Mouse (Mus musculus) liver, embryonic 16.5 days (tissue): Measurements from ENCODE around the gene Rtbdn. TPM values are rescaled to one million over a fixed set of nuclear protein-coding genes. Genes with fewer than 3 reads are reported as not detected.

ENCODE experiments used
- ATAC-seq: fragments of 200-750 bp; cut with Nextera tagmentation; 2 replicates; pipeline ENCODE4 v1.8.0; 2017; ENCODE audit warnings: low read depth, mild to moderate bottlenecking, moderate number of reproducible peaks, moderate library complexity
- H3K27ac ChIP-seq: fragments of 300-500 bp; sonication (generic); 2 replicates; pipeline ENCODE4 v1.5.1; 2014; ENCODE audit warnings: mild to moderate bottlenecking, low read length
- H3K27me3 ChIP-seq: fragments of 300-500 bp; sonication (generic); 2 replicates; pipeline ENCODE4 v1.6.1; 2014; ENCODE audit warnings: low read depth, low read length, mixed read lengths; ENCODE audit not compliant: control insufficient read depth, insufficient read depth
- H3K36me3 ChIP-seq: fragments of 300-500 bp; sonication (generic); 2 replicates; pipeline ENCODE4 v1.6.1; 2014; ENCODE audit warnings: mild to moderate bottlenecking; ENCODE audit not compliant: control insufficient read depth, insufficient read depth
- H3K4me1 ChIP-seq: fragments of 300-500 bp; sonication (generic); 2 replicates; pipeline ENCODE4 v1.6.1; 2014; ENCODE audit warnings: low read depth, low read length, mixed read lengths; ENCODE audit not compliant: control insufficient read depth
- H3K4me2 ChIP-seq: fragments of 300-500 bp; sonication (generic); 2 replicates; pipeline ENCODE4 v1.6.1; 2014; ENCODE audit warnings: low read depth, low read length, mixed read lengths
- H3K4me3 ChIP-seq: fragments of 300-500 bp; sonication (generic); 2 replicates; pipeline ENCODE4 v1.5.1; 2014; ENCODE audit warnings: low read depth, mild to moderate bottlenecking, low read length
- H3K9ac ChIP-seq: fragments of 300-500 bp; sonication (generic); 2 replicates; pipeline ENCODE4 v1.6.1; 2014; ENCODE audit warnings: low read depth, low read length
- H3K9me3 ChIP-seq: fragments of 300-500 bp; sonication (generic); replicated peaks from 2 replicates; pipeline ENCODE4 v1.6.1; 2016; ENCODE audit warnings: low read length; ENCODE audit not compliant: control insufficient read depth
- WGBS: fragments of 180-500 bp; shearing (Covaris S2); extraction: QIAGEN DNeasy Blood & Tissue Kit; methylation state at CpG from one replicate; pipeline ENCODE4 v1.1.7; 2014; ENCODE audit not compliant: insufficient replicate concordance; 5-methylcytosine and 5-hydroxymethylcytosine counted together
- polyA plus RNA-seq: library from polyadenylated mRNA; unstranded; fragments of >200 nt; fragmentation: Nextera tagmentation; extraction: Ambion mirVana; gene quantifications from 2 replicates; pipeline ENCODE4 v1.2.1, GENCODE M21; 2015

Gene Rtbdn
- polyA plus RNA-seq, 1 experiment from 2014 or later = 0.20 TPM

DNA sequence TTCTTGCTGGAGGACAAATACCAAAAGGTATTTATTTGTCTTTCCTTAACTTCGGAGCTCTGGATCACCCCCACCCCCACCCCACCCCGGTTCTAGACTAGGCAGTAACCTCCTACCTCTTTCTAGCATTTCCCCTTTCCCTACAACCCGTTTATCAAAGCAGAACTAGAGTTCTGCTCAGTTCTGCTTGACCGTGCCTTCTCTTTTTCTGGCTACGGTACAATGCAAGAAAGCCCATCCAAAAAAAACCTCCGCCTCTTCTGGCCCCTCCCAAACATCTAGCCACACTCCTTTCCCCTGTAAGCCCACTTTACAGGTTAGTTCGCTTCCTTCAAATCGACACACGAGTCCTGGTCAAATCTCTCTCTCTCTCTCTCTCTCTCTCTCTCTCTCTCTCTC lies 33.3 kb upstream of the Rtbdn start:
- Histone ChIP-seq H3K27ac (peak overlapping the region; percentile 1; the same call in 1 of the 2 replicates), H3K36me3 (no peaks in the 10 kb centered on the region), H3K4me2 (peak overlapping the region; percentile 92), H3K27me3 (peaks cover 21% of the 10 kb centered on the region), H3K4me3 (peak overlapping the region; percentile 63), H3K9ac (peak overlapping the region; percentile 60), H3K9me3 (no peaks in the 10 kb centered on the region), H3K4me1 (peaks cover 39% of the 10 kb centered on the region)
- ATAC-seq = no peak
- WGBS = 6% methylated on average over 9 of the region's 9 CpGs

DNA sequence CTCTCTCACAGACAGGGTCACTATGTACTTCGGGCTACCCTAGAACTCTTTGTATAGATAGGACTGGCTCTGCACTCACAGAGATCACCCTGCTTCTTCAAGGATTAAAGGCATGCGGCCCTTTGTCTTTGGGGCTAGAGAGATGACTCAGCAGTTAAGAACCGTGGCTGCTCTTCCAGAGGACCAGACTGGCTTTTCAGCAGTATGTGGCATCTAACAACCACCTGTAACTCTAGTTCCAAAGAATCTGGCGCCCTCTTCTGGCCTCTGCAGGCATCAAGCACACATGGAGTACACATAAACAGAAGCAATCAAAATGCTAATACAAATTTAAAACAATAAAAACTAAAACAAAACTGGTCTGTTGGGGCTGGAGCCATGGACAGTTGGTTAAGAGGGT lies 32.8 kb upstream of the Rtbdn start:
- H3K27me3 ChIP-seq = peaks cover 21% of the 10 kb centered on the region
- peak overlapping the region; percentile 63; the same call in 1 of the 2 replicates for H3K4me3 ChIP-seq
- H3K27ac ChIP-seq = no peak overlapping the region

DNA sequence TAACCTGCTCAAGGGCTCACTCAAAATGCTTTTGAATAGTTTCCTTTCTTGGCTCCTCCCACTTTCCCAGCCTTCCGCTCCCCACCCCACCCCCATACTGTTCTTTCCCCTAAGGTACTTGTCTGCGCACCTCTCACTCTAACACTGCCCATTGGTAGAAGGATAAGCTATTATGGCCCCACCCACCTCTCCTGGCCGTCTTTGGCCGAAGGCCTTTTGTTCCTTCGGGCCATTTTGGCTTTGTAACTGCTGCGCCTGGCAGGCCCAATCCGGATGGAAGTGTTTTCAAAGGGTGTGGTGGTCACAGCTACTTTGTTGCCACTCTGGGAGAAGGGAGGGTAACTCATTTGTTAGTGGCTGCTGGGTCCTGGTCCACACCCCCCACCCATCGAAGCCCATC lies 31.5 kb upstream of the Rtbdn start:
- Histone ChIP-seq H3K4me1 (peaks cover 23% of the 10 kb centered on the region), H3K4me2 (no peak overlapping the region), H3K9me3 (no peaks in the 10 kb centered on the region), H3K4me3 (no peak overlapping the region), H3K27me3 (peaks cover 21% of the 10 kb centered on the region), H3K9ac (no peak overlapping the region), H3K36me3 (no peaks in the 10 kb centered on the region), H3K27ac (no peak overlapping the region)
- 78% methylated on average over 8 of the region's 8 CpGs for WGBS
- no peak for ATAC-seq

More for the DNA sequence above, 32.8 kb upstream of the Rtbdn start:
- Histone ChIP-seq H3K9me3 (no peaks in the 10 kb centered on the region), H3K9ac (no peak overlapping the region), H3K4me1 (peaks cover 36% of the 10 kb centered on the region), H3K4me2 (peak overlapping the region; percentile 92), H3K36me3 (no peaks in the 10 kb centered on the region)
- WGBS = 25% methylated on average over 4 of the region's 4 CpGs
- ATAC-seq = no peak

DNA sequence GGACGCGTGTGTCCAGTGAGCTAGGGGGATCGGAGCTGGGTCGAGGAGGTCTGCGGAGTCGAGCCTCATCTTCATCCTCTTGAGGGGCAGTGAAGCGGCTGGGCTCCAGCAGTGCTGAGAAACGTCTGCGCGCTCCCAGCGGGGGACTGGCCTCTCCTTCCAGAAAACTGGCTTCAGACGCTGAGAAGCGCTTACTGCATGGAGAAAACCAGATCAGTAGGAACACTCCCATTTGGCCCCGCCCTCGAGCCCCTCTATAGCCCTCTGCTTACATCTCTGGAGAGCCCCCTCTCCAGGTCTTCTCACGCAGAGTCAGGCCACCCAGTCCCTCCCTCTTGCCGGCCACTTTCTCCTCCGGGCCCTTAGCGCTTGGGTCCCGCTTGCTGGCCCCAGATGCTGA lies 29.0 kb upstream of the Rtbdn start:
- H3K27ac ChIP-seq = no peak overlapping the region
- H3K4me3 ChIP-seq = no peak overlapping the region
- H3K36me3 ChIP-seq = no peaks in the 10 kb centered on the region
- H3K9ac ChIP-seq = no peak overlapping the region
- H3K27me3 ChIP-seq = peaks cover 8% of the 10 kb centered on the region
- no peak for ATAC-seq
- peaks cover 13% of the 10 kb centered on the region for H3K4me1 ChIP-seq
- no peak overlapping the region for H3K4me2 ChIP-seq
- 42% methylated on average over 20 of the region's 20 CpGs for WGBS
- H3K9me3 ChIP-seq = no peaks in the 10 kb centered on the region

DNA sequence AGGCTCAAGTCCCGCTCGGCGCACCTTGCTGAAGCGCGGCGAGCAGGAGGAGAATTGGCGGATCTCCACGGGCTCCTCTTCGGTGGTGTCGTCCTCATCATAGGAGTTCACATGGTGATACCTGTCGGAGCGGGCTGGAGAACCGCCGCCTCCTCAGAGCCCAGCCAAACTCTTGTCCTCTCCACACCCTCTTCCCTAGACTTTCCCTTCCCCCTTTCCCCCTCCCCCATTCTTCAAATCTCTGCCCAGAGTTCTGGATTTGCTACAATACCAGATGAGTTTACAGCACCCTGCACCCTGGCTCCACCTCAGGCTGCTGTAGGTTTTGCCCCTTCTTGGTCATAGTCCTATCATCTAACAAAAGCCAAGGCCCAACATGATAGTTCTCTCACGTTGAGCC lies 28.1 kb upstream of the Rtbdn start:
- H3K27me3 ChIP-seq = peaks cover 5% of the 10 kb centered on the region
- no peak overlapping the region for H3K4me3 ChIP-seq
- H3K4me2 ChIP-seq = no peak overlapping the region
- no peak for ATAC-seq
- H3K9ac ChIP-seq = no peak overlapping the region
- 87% methylated on average over 15 of the region's 15 CpGs for WGBS
- H3K4me1 ChIP-seq = peaks cover 5% of the 10 kb centered on the region
- no peaks in the 10 kb centered on the region for H3K36me3 ChIP-seq
- no peak overlapping the region for H3K27ac ChIP-seq
- H3K9me3 ChIP-seq = no peaks in the 10 kb centered on the region

DNA sequence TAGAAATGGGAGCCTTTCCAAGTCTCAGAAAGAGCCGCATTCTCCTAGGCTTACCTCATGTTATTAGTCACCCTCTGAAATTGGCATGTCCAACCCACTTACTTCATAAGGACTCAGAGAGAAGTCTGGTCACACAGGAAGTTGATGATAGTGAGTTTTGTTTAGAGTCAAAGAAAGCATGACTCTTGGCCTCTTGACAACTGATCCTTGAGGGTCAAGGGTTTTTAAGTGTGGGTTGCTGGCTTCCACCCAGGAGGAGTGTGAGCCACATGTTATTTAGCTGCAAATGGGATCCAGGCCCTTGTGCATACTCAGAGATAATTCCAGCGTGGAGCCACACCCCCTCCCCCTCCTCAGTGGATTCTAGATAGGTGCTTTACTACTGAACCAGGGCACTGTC lies 25.2 kb upstream of the Rtbdn start:
- 48% methylated on average over 2 of the region's 2 CpGs for WGBS
- no peaks in the 10 kb centered on the region for H3K9me3 ChIP-seq
- no peak overlapping the region for H3K9ac ChIP-seq
- H3K27me3 ChIP-seq = peaks cover 8% of the 10 kb centered on the region
- H3K4me2 ChIP-seq = no peak overlapping the region
- no peaks in the 10 kb centered on the region for H3K4me1 ChIP-seq
- ATAC-seq = no peak
- H3K4me3 ChIP-seq = no peak overlapping the region
- no peaks in the 10 kb centered on the region for H3K36me3 ChIP-seq
- no peak overlapping the region for H3K27ac ChIP-seq

DNA sequence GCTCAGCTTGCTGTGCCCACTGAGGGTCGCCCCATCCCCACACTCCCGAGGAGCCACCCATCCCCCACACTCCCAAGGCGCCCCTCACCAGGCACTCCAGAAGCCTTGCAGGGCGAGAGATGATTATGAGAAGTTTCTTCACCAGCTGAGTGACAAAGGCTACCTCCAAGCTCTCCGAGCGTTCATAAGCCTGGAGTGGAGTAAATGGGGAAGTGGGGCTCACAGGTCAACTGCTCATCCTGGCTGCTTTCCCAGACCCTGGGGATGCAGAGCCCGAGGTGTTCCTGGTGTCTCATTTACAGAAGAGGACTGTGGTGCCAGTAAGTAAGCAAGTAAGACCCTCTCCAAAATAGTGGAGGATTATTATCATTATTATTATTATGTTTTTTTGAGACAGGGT lies 21.2 kb upstream of the Rtbdn start:
- Histone ChIP-seq H3K27ac (no peak overlapping the region), H3K27me3 (peaks cover 22% of the 10 kb centered on the region), H3K9ac (no peak overlapping the region), H3K9me3 (no peaks in the 10 kb centered on the region), H3K4me3 (no peak overlapping the region), H3K4me2 (no peak overlapping the region), H3K36me3 (no peaks in the 10 kb centered on the region), H3K4me1 (no peaks in the 10 kb centered on the region; the same call in 1 of the 2 replicates)
- ATAC-seq = no peak
- WGBS = 40% methylated on average over 7 of the region's 7 CpGs

DNA sequence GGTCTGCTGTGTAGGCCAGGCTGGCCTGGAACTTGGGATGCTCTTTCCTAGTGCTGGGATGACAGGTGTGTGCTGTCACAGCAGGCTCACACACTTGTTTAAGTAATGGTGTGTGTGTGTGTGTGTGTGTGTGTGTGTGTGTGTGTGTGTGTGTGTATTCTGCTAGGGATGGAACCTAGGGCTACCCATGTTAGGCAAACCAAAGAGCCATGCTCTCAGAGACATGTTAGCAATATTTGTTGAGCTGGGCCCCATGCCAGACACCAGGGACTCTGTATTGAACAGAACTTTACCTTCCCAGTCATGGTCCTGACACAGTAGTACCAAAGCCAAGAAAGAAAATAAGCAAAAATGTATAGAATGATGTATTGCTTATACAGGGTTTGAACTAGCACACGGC lies 19.3 kb upstream of the Rtbdn start:
- peaks cover 38% of the 10 kb centered on the region for H3K27me3 ChIP-seq

DNA sequence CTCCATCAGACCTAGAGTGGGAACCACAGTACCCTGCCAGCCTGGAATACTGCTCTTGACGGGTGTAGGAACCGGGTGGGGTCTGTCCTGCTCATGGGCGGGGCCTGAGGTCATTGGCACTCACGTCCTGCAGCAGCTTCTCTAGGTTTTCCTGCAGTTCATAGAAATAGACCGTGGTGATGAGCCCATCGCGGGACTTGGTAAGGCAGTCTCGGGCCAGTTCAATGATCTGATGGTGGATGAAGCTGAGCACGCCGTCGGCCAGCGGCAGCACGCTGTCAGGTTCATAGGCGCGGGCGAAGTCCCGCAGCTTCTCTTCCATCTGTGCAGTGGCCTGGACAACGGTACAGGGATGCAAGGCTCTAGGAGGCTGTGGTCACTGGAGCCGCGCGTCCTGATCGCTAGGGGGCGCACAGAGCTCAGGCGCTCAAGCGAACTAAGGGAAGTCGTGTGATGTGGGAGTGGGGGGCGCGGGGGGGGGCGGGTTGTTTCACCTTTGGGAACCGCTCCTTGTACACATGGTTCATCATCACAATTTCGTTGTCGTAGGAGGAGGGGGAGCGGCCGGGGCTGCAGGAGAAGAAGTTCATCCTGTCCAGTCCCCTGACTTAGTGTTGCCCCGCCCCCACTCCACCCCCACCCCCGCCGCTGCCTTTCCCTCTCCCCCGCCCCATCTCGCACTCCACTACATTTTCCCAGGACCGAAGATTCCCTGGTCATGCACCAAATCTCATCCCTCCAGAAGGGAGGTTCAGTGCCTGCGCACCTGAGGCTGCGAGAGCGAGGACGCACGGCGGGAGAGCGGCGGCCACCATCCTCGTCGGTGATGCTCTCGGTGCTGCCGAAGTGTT lies 18.1 kb upstream of the Rtbdn start:
- peak; percentile 43; the same call in 1 of the 2 replicates for ATAC-seq
- no peak overlapping the region for H3K9ac ChIP-seq
- H3K4me1 ChIP-seq = no peaks in the 10 kb centered on the region; the same call in 1 of the 2 replicates
- H3K27me3 ChIP-seq = peaks cover 42% of the 10 kb centered on the region
- H3K27ac ChIP-seq = no peak overlapping the region
- H3K4me2 ChIP-seq = peak overlapping the region; percentile 27; the same call in 1 of the 2 replicates
- 7% methylated on average over 47 of the region's 52 CpGs for WGBS
- H3K36me3 ChIP-seq = no peaks in the 10 kb centered on the region
- H3K9me3 ChIP-seq = no peaks in the 10 kb centered on the region
- H3K4me3 ChIP-seq = no peak overlapping the region

More for the DNA sequence above, 19.3 kb upstream of the Rtbdn start:
- no peak for ATAC-seq
- no peak overlapping the region for H3K4me3 ChIP-seq
- no peak overlapping the region for H3K9ac ChIP-seq
- no peaks in the 10 kb centered on the region for H3K36me3 ChIP-seq
- H3K4me2 ChIP-seq = no peak overlapping the region
- no peak overlapping the region for H3K27ac ChIP-seq
- WGBS = 41% methylated on average over 1 of the region's 1 CpGs
- H3K4me1 ChIP-seq = no peaks in the 10 kb centered on the region; the same call in 1 of the 2 replicates
- no peaks in the 10 kb centered on the region for H3K9me3 ChIP-seq
